Mouse (Mus musculus): ENCODE measurements around the gene Lgmn. TPM values are rescaled to one million over a fixed set of nuclear protein-coding genes. Genes with fewer than 3 reads are reported as not detected.
A peak's percentile ranks its signal among the peaks of the same experiment; 100 is the strongest.

Gene Lgmn
- polyA plus RNA-seq, 1 experiment from 2014 or later, result 65.4 TPM

DNA sequence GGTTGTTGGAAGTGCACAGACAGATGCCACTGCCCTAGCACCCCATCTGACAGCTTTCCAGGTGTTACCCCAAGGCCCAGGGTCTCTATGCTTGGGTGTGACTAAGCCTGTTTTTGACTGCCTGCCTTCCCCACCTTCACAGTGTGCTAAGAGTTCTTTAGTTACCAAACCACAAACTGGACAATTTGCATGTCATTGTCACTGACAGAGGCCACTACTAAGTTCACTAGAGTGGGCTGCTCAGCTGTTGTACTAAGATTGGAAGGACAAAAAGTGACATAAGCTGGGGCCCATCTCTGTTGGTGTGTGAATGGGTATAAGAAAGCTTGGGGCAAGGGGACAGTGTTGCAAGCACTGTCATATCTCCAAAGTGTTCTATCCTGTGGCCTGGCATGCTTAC, 83.8 kb downstream of the Lgmn start:
- no peak overlapping the region for H3K4me2 ChIP-seq (replicated peaks; ENCODE audit: low read depth, low read length)
- no peaks in the 10 kb centered on the region for H3K36me3 ChIP-seq (ENCODE audit: control insufficient read depth, insufficient read depth, low read length)
- DNase-seq (ENCODE audit: low spot score) (no peak), ATAC-seq (ENCODE audit: low FRiP score) (no peak)
- H3K4me1 ChIP-seq (replicated peaks; ENCODE audit: control insufficient read depth, insufficient read depth, low read length), result no peaks in the 10 kb centered on the region
- H3K9ac ChIP-seq (ENCODE audit: low read depth, low read length), result no peak overlapping the region
- no peaks in the 10 kb centered on the region for H3K9me3 ChIP-seq (ENCODE audit: control insufficient read depth, low read length)
- no peaks in the 10 kb centered on the region for H3K27me3 ChIP-seq (ENCODE audit: control insufficient read depth, insufficient read depth, low read length)
- no peak overlapping the region for H3K4me3 ChIP-seq (ENCODE audit: low read depth, low read length)
- no peak overlapping the region for H3K27ac ChIP-seq (ENCODE audit: low read depth, low read length)

DNA sequence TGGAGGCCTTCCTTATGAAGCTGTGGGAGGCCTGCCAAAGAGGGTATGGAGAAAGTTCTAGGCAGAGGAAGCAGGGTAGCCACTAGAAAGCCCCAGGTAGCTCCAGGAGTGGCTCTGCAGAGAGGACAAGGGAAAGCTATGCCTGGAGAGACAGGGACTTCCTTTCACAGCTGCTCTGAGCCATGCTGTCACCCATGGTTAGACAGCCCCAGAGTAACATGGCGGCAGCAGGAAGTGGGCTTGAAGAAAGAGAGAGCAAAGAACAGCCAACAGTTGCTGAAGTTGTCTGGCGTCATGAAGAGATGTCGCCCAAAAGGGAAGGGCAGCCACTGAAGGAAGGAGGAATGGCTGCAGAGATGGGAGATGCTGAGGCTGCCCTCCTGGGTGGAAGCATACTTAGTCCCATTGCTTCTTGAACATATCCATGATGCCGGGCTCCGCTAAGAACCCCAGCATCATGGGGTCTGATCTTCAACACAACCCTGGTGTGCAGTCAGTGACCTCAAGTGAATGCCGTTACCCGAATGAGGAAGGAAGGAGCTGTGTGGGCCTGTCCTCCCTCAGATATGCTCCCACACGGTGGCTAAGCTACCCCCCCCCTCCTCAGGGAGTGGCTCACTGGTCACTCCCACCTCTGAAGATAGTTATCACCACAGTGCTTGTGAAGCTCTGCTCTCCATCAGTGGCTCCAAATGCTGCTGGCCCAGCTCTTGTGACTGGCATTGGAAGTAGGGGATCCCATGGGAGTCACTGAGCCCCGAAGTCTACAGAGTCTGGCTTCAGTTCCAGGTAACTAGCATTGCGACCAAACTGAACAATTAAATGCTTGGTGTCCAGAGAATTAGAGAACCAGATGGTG, 85.3 kb downstream of the Lgmn start:
- no peak overlapping the region for H3K27ac ChIP-seq (ENCODE audit: low read depth, low read length)
- no peaks in the 10 kb centered on the region for H3K4me1 ChIP-seq (replicated peaks; ENCODE audit: control insufficient read depth, insufficient read depth, low read length)
- H3K27me3 ChIP-seq (ENCODE audit: control insufficient read depth, insufficient read depth, low read length), result no peaks in the 10 kb centered on the region
- H3K9ac ChIP-seq (ENCODE audit: low read depth, low read length), result no peak overlapping the region
- H3K36me3 ChIP-seq (ENCODE audit: control insufficient read depth, insufficient read depth, low read length), result no peaks in the 10 kb centered on the region
- H3K4me3 ChIP-seq (ENCODE audit: low read depth, low read length), result no peak overlapping the region
- ATAC-seq (ENCODE audit: low FRiP score) (no peak), DNase-seq (ENCODE audit: low spot score) (no peak)
- no peak overlapping the region for H3K4me2 ChIP-seq (replicated peaks; ENCODE audit: low read depth, low read length)
- H3K9me3 ChIP-seq (ENCODE audit: control insufficient read depth, low read length), result no peaks in the 10 kb centered on the region
- WGBS, result 89% methylated on average over 10 of the region's 10 CpGs

DNA sequence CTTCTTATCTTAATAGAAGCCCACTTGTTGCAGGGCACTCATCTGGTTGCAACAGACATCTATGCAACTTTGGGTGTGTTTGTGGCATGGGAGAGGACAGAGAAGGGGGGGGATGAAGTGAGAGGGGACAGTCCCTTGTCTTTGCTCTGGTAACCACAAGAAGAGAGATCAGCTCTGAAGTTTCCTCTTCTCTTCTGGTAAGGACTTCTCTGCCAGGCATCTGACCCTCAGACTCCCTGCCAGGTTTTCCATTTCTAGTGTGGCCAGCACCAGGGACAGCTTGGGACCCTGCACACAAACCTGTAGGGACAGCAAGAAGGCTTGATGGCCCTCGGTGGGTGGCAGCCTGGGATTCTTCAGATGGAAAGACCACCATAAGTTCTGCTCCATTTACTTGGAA, 88.6 kb downstream of the Lgmn start:
- WGBS, result 96% methylated on average over 1 of the region's 1 CpGs

DNA sequence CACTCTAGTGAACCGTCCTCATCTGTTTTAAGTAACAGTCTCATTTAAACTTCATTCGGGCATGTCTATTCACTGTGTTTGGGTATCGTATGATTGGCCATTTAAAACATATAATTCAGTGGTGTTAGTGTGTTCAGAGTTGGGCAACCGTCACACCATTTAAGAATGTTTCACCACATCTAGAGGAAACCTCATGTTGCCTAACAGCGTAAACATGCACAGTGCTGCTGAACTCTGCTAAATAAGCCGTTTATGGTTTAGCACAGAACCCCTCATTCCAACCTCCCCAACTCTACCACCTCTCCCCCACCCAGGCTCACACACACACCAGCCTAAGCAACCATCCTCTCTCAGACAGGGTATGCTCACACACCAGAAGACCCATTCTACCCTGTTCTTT, 91.2 kb downstream of the Lgmn start:
- DNase-seq (ENCODE audit: low spot score) (no peak), ATAC-seq (ENCODE audit: low FRiP score) (no peak)
- Histone ChIP-seq H3K36me3 (ENCODE audit: control insufficient read depth, insufficient read depth, low read length) (no peaks in the 10 kb centered on the region), H3K4me1 (replicated peaks; ENCODE audit: control insufficient read depth, insufficient read depth, low read length) (no peaks in the 10 kb centered on the region), H3K27me3 (ENCODE audit: control insufficient read depth, insufficient read depth, low read length) (no peaks in the 10 kb centered on the region), H3K9ac (ENCODE audit: low read depth, low read length) (no peak overlapping the region), H3K4me3 (ENCODE audit: low read depth, low read length) (no peak overlapping the region), H3K9me3 (ENCODE audit: control insufficient read depth, low read length) (no peaks in the 10 kb centered on the region), H3K4me2 (replicated peaks; ENCODE audit: low read depth, low read length) (no peak overlapping the region), H3K27ac (ENCODE audit: low read depth, low read length) (no peak overlapping the region)
- 94% methylated on average over 6 of the region's 6 CpGs for WGBS

More for the DNA sequence above, 88.6 kb downstream of the Lgmn start:
- Histone ChIP-seq H3K27ac (ENCODE audit: low read depth, low read length) (no peak overlapping the region), H3K9me3 (ENCODE audit: control insufficient read depth, low read length) (no peaks in the 10 kb centered on the region), H3K9ac (ENCODE audit: low read depth, low read length) (no peak overlapping the region), H3K4me3 (ENCODE audit: low read depth, low read length) (no peak overlapping the region), H3K27me3 (ENCODE audit: control insufficient read depth, insufficient read depth, low read length) (no peaks in the 10 kb centered on the region), H3K4me1 (replicated peaks; ENCODE audit: control insufficient read depth, insufficient read depth, low read length) (no peaks in the 10 kb centered on the region), H3K4me2 (replicated peaks; ENCODE audit: low read depth, low read length) (no peak overlapping the region), H3K36me3 (ENCODE audit: control insufficient read depth, insufficient read depth, low read length) (no peaks in the 10 kb centered on the region)
- DNase-seq (ENCODE audit: low spot score) (no peak), ATAC-seq (ENCODE audit: low FRiP score) (no peak)

DNA sequence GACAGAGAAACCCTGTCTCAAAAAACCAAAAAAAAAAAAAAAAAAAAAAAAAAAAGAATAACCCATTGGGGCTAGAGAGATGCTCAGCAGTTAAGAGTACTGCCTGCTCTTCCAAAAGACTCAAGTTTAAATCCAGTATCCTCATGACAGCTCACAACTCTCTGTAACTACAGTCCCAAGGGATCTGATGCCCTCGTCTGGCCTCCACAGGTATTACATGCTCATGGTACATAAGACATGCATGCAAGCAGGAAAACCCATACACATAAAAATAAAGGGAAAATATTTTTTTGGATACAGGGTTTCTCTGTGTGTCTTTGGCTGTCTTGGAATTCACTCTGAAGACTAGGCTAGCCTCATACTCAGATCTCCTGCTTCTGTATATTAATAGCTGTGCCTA, 93.1 kb downstream of the Lgmn start:
- DNase-seq (ENCODE audit: low spot score) (peak; percentile 70), ATAC-seq (ENCODE audit: low FRiP score) (no peak)
- no peaks in the 10 kb centered on the region for H3K27me3 ChIP-seq (ENCODE audit: control insufficient read depth, insufficient read depth, low read length)
- WGBS, result 7% methylated on average over 1 of the region's 1 CpGs
- H3K4me1 ChIP-seq (replicated peaks; ENCODE audit: control insufficient read depth, insufficient read depth, low read length), result no peaks in the 10 kb centered on the region
- no peak overlapping the region for H3K4me2 ChIP-seq (replicated peaks; ENCODE audit: low read depth, low read length)
- H3K4me3 ChIP-seq (ENCODE audit: low read depth, low read length), result no peak overlapping the region
- H3K9me3 ChIP-seq (ENCODE audit: control insufficient read depth, low read length), result no peaks in the 10 kb centered on the region
- H3K27ac ChIP-seq (ENCODE audit: low read depth, low read length), result no peak overlapping the region
- H3K9ac ChIP-seq (ENCODE audit: low read depth, low read length), result no peak overlapping the region
- H3K36me3 ChIP-seq (ENCODE audit: control insufficient read depth, insufficient read depth, low read length), result no peaks in the 10 kb centered on the region

DNA sequence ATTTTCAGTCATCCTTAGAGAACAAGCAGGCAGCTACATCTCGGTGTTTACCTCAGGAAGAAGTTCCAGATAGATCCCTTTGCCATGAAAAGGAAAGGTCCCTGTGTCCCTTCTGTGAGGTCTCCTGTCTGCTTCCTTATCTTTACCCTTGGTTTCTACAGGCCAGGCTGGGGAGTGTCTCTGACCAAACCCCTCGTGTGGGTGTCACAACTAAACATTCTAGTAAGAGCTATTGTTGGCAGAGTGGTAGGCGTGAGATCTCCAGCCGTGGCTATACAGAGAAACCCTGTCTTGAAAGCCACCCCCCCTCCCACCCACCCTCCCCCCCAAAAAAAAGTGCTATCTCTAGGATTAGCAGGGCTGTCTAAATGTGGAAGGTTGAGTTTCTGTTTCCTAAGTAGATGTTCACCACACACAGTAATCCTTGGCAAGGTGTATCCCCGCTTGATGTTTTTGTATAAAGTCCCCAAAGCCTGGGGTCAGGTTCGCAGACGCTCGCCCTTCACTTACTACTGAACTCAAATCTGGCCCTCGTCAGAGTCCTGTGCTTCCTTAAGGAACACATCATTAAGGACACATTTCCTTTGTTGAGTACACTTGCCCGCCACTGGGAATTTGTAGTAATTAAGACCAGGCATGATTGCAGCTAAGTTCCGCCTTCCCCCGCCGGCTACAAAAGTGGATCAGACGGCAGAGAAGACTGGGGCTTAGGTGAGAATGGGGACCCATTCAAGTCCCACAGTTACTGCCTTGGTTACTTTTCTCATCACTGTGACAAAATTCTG, 94.4 kb downstream of the Lgmn start:
- H3K4me3 ChIP-seq (ENCODE audit: low read depth, low read length), result no peak overlapping the region
- no peaks in the 10 kb centered on the region for H3K27me3 ChIP-seq (ENCODE audit: control insufficient read depth, insufficient read depth, low read length)
- no peak overlapping the region for H3K9ac ChIP-seq (ENCODE audit: low read depth, low read length)
- no peaks in the 10 kb centered on the region for H3K4me1 ChIP-seq (replicated peaks; ENCODE audit: control insufficient read depth, insufficient read depth, low read length)
- H3K4me2 ChIP-seq (replicated peaks; ENCODE audit: low read depth, low read length), result no peak overlapping the region
- no peaks in the 10 kb centered on the region for H3K9me3 ChIP-seq (ENCODE audit: control insufficient read depth, low read length)
- no peaks in the 10 kb centered on the region for H3K36me3 ChIP-seq (ENCODE audit: control insufficient read depth, insufficient read depth, low read length)
- DNase-seq (ENCODE audit: low spot score) (no peak), ATAC-seq (ENCODE audit: low FRiP score) (no peak)
- H3K27ac ChIP-seq (ENCODE audit: low read depth, low read length), result no peak overlapping the region
- WGBS, result 68% methylated on average over 14 of the region's 14 CpGs

Other genes starting within 250 kb of the Lgmn start
- 3.1 and 5.0 TPM in 2 replicates for gene Rin3, start 156.8 kb downstream of the Lgmn start, polyA plus RNA-seq (2014; fragmentation: Nextera tagmentation; extraction: Ambion mirVana)
- gene Golga5, start 29.3 kb upstream of the Lgmn start, polyA plus RNA-seq (2014; fragmentation: Nextera tagmentation; extraction: Ambion mirVana), result 31.5 and 36.8 TPM in 2 replicates
- gene Chga, start 115.2 kb upstream of the Lgmn start, polyA plus RNA-seq (2014; fragmentation: Nextera tagmentation; extraction: Ambion mirVana), result 24.8 and 27.1 TPM in 2 replicates

Data from hindbrain, embryonic 11.5 days (tissue).